Mouse (Mus musculus) frontal cortex, adult 2 months (tissue): ENCODE results near the gene Aph1c. TPM values are rescaled to one million over a fixed set of nuclear protein-coding genes. Genes with fewer than 3 reads are reported as not detected.
"Not testable (repeated sequence)": the region's sequence is repeated elsewhere in the genome, so short reads cannot be mapped to it uniquely, and the experiment has no call there.

Experiments
- DNase-seq, 2 experiments: peaks; one replicate each; pipeline ENCODE4 v3.0.0; 2022; ENCODE audit warnings: low spot score in 1 of 2; ENCODE audit errors: extremely low spot score in 1 of 2
- polyA plus RNA-seq: library from polyadenylated mRNA; depleted of rRNA; stranded (reverse); fragments of >200 nt; gene quantifications from 2 replicates; pipeline ENCODE4 v1.2.3, GENCODE M21; 2012; rRNA removed

Aph1c gene
- polyA plus RNA-seq, 1 experiment, result 7.2 TPM

DNA sequence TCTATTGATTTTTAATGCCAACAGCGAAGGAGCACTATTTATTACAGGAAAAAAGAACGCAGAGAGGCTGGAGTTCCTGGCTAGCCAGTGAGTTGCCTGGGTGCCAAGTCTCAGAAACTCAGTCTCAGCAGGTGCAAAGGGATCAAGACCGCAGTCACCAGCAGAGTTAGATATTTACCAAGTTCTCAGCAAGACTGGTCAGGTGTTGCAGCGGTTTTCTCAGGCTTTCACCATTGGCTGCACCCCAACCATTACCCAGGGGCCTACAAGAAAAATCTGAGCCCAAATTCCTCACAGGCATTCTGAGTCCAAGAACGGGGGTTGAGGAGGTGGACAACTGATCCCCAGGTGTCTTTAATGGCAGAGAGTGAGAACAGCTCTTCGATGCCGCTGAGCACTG lies 675 bp downstream of the Aph1c start:
- no peak for DNase-seq

GRCm38 (mm10) chr9:66832366-66832908 lies 2.1 kb downstream of the Aph1c start:
- DNase-seq, result no peak

GRCm38 (mm10) chr9:66825990-66826389 lies 8.5 kb downstream of the Aph1c start:
- peak; percentile 15 to 81 for DNase-seq

GRCm38 (mm10) chr9:66822255-66822654 lies 12.3 kb downstream of the Aph1c start:
- DNase-seq, result not testable (repeated sequence)

DNA sequence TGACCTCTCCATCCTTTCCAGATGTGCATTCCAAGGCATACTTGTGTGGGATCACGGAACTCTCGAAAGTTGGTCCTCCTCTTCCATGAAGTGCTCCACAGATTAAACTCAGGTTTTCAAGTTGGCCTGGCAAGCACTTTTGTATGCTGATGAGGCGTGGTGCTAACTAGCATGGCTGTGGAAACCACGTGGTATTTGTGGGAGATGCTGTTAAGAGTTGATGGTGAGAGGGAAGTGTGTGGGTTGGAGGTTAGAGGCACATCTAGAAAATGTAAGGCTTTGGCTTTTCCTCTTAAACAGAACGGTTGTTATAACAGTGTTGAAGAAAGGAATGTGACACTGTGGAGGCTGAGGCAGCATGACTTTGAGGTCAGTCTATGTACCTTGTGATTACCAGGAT lies 13.5 kb downstream of the Aph1c start:
- DNase-seq, result no peak

- no peak for DNase-seq
These were observed 21.1 kb downstream of the Aph1c start for GRCm38 (mm10) chr9:66813392-66813791.

DNA sequence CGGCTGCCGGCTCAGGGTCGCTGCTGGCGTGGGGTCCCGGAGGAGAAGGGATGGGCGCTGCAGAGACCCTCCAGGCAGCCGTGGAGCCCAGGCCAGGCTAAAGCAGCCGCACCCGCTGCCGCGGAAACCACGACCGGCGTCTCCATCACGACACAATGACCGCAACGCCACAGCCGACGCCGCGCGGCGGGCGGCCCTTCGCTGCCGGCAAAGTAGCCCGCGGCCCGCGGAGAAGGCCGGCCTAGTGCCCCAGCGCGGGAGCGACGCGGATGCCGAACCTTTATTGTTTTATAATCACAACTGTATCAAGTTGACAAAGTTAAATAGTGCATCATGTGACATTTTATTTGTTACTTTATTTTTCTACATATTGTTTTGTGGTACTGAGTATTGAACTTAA lies 28.6 kb downstream of the Aph1c start:
- DNase-seq, result not testable (repeated sequence)

DNA sequence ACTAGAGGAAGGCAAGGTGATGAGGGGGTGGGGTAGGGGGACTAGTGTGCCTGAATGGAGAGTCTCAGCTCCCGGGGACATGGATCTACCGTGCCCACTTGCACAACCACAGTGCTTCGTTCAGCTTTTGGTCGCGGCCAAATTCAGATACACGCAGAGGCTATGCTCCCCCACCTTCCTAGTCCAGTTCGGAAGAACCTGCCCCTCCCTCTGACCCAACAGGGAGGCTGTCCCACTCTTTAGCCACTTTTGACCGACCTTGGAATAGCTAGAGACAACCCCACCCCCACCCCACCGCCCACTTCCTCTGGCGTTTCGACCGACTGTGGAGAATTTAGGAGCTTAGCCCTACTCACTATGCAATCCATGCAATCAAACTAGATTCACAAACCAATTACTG lies 32.6 kb downstream of the Aph1c start:
- DNase-seq, result no peak

- DNase-seq, result no peak
These were observed 37.8 kb downstream of the Aph1c start, which contains the start of gene Gm10647 for GRCm38 (mm10) chr9:66796739-66797138. Gene Gm10647 (plus strand): TSS chr9:66797039.

- peak; percentile 91 to 95 for DNase-seq
These were observed 38.8 kb downstream of the Aph1c start, which contains the start of gene Aph1b for GRCm38 (mm10) chr9:66795464-66796324. Gene Aph1b (minus strand): TSS chr9:66795490.

DNA sequence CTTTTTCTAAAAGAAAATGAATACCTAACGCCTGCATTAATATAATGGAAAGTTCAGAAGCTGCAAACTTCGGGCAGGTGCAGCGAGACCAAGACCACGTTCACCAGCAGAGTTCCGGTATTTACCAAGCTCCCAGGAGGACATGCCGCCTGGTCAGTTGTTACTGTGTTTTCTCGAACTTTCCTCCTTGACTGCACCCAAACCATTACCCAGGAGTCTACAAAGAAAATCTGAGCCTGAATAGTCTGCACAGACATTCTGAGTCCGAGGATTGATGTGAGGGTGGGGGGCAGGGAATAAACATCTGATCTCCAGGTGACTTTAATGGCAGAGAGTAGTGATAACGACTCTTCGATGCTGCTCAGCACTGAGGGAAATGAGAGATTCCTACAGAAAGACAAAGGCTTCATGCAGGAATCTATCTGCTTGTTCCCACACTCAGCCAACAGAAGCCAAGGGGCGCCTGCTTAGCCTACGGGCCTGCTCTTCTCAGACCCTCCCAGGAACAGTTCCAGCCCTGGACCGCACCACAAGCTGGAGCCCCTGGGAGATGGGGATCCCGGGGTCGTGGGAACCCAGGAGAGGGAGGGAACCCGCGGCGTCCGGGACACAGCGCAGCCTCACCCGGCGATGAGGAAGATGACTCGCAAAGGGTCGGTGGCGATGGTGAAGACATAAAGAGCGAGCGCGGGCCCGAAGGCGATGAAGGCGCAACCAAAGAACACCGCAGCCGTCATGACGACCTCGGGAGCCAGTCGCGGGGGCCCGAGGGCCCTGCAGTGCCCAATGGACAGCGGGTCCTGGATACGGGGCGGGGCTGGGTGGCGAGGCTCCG lies 39.7 kb downstream of the Aph1c start:
- no peak for DNase-seq

GRCm38 (mm10) chr9:66787821-66788220 lies 46.7 kb downstream of the Aph1c start:
- peak in 1 of 2 experiments; percentile 82 for DNase-seq

GRCm38 (mm10) chr9:66784552-66784951 lies 50.0 kb downstream of the Aph1c start:
- not testable (repeated sequence) for DNase-seq

GRCm38 (mm10) chr9:66770701-66771100 lies 63.8 kb downstream of the Aph1c start:
- DNase-seq, result no peak

- no peak for DNase-seq
These were observed 65.3 kb downstream of the Aph1c start for GRCm38 (mm10) chr9:66769275-66769674.

GRCm38 (mm10) chr9:66768721-66769120 lies 65.8 kb downstream of the Aph1c start:
- no peak for DNase-seq

Other genes starting within 250 kb of the Aph1c start
- 38.5 and 41.2 TPM in 2 replicates for gene Usp3, start 241.6 kb downstream of the Aph1c start, polyA plus RNA-seq
- gene Car12, start 121.0 kb downstream of the Aph1c start, polyA plus RNA-seq, result 10.6 and 13.6 TPM in 2 replicates
- gene Aph1b, start 39.2 kb downstream of the Aph1c start, polyA plus RNA-seq, result 16.5 and 18.1 TPM in 2 replicates
- 0.42 and 0.44 TPM in 2 replicates for gene Gm10647, start 37.7 kb downstream of the Aph1c start, polyA plus RNA-seq
- 17.8 and 19.4 TPM in 2 replicates for gene Rab8b, start 85.0 kb upstream of the Aph1c start, polyA plus RNA-seq
- gene Rps27l, start 111.4 kb upstream of the Aph1c start, polyA plus RNA-seq, result 54.6 and 58.6 TPM in 2 replicates
- 20.4 and 21.0 TPM in 2 replicates for gene Lactb, start 140.8 kb upstream of the Aph1c start, polyA plus RNA-seq
- gene Tpm1, start 214.7 kb upstream of the Aph1c start, polyA plus RNA-seq, result 265 and 280 TPM in 2 replicates